Mouse (Mus musculus): ENCODE measurements around the gene Prox2.
A peak's percentile ranks its signal among the peaks of the same experiment; 100 is the strongest.

The Prox2 gene

DNA sequence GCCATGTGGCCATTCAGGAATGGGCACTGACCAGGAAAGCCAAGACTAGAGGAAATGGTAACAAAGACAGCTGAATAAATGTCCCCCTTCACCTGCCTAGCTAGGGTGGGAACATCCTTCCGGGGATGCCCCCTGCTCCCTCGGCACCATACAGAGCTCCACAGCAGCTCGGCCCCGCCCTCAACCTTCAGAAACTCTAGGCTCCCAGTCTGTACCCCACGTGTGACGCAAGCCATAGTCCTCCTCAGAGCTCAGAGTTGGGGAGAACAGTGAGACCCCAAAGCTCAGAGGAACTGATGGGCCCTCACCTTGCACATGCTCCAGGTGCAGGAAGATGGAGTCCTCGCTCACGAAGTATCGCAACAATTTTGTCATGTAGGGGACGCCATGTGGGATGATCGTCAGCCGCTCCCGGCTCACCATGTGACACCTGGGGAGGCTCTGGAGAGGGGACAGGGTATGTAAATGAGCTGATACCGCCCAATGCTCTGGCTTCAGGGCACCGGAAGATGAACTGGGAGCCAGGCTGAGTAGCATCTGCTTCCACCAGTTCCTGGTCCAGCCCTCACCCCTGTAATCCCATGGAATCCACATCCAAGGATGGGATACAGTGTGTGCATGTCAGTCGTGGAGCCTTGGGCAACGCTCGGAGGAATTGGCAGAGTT lies 29.6 kb upstream of the Prox2 start:
- Histone ChIP-seq H3K36me3 (ENCODE audit: insufficient read depth, low read length) (peaks cover 31% of the 10 kb centered on the region), H3K9me3 (ENCODE audit: low read length) (no peaks in the 10 kb centered on the region), H3K4me1 (replicated peaks; ENCODE audit: low read depth, low read length) (peaks cover 71% of the 10 kb centered on the region), H3K27me3 (ENCODE audit: insufficient read depth, low read length) (peaks cover 21% of the 10 kb centered on the region), H3K4me3 (replicated peaks; ENCODE audit: low read length) (peak overlapping the region; percentile 69)
- TF ChIP-seq POU5F1 (IDR thresholded peaks at IDR 0.05; ENCODE audit: borderline replicate concordance, low read length): no peak
- no peak for TF ChIP-seq NANOG (IDR thresholded peaks at IDR 0.05; ENCODE audit: borderline replicate concordance, low read length)
- no peak for TF ChIP-seq CTCF (conservative IDR thresholded peaks at IDR 0.05; ENCODE audit: low read length)

DNA sequence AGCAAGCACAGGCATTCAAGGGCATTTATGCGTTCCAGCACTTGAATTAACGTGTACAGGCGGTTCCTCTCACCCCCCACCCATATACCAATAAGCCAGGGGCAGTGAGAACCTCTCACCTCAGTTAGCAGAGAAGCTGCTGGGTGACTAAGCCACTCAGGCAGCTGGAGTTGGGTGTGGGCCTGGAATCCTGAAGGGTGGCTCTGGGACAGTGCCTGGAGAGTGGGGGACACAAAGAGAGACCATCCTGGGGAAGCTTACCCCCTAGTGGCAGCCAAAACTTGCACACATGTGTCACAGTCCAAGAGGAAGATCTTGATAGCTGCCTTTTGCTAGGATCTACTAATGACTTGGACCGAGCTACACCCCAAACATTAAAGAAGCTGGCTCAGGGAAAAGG lies 26.1 kb upstream of the Prox2 start:
- TF ChIP-seq CTCF (conservative IDR thresholded peaks at IDR 0.05; ENCODE audit: low read length) (no peak), POU5F1 (IDR thresholded peaks at IDR 0.05; ENCODE audit: borderline replicate concordance, low read length) (no peak), NANOG (IDR thresholded peaks at IDR 0.05; ENCODE audit: borderline replicate concordance, low read length) (no peak)
- Histone ChIP-seq H3K27me3 (ENCODE audit: insufficient read depth, low read length) (peaks cover 21% of the 10 kb centered on the region), H3K4me1 (replicated peaks; ENCODE audit: low read depth, low read length) (peaks cover 52% of the 10 kb centered on the region), H3K36me3 (ENCODE audit: insufficient read depth, low read length) (peaks cover 64% of the 10 kb centered on the region), H3K9me3 (ENCODE audit: low read length) (no peaks in the 10 kb centered on the region), H3K4me3 (replicated peaks; ENCODE audit: low read length) (no peak overlapping the region)

- no peak for TF ChIP-seq CTCF (conservative IDR thresholded peaks at IDR 0.05; ENCODE audit: low read length)
- no peak for TF ChIP-seq POU5F1 (IDR thresholded peaks at IDR 0.05; ENCODE audit: borderline replicate concordance, low read length)
- no peak overlapping the region for H3K4me3 ChIP-seq (replicated peaks; ENCODE audit: low read length)
- peaks cover 44% of the 10 kb centered on the region for H3K4me1 ChIP-seq (replicated peaks; ENCODE audit: low read depth, low read length)
- H3K9me3 ChIP-seq (ENCODE audit: low read length): peaks cover 7% of the 10 kb centered on the region; the same call in 1 of the 2 replicates
- peaks cover 18% of the 10 kb centered on the region for H3K27me3 ChIP-seq (ENCODE audit: insufficient read depth, low read length)
- H3K36me3 ChIP-seq (ENCODE audit: insufficient read depth, low read length): peaks cover 72% of the 10 kb centered on the region
These were observed 25.2 kb upstream of the Prox2 start for GRCm38 (mm10) chr12:85135513-85136470.

GRCm38 (mm10) chr12:85134043-85134794 lies 23.7 kb upstream of the Prox2 start:
- no peak overlapping the region for H3K4me3 ChIP-seq (replicated peaks; ENCODE audit: low read length)
- peaks cover 7% of the 10 kb centered on the region for H3K27me3 ChIP-seq (ENCODE audit: insufficient read depth, low read length)
- TF ChIP-seq CTCF (conservative IDR thresholded peaks at IDR 0.05; ENCODE audit: low read length) (no peak), NANOG (IDR thresholded peaks at IDR 0.05; ENCODE audit: borderline replicate concordance, low read length) (no peak), POU5F1 (IDR thresholded peaks at IDR 0.05; ENCODE audit: borderline replicate concordance, low read length) (no peak)
- peaks cover 12% of the 10 kb centered on the region; the same call in 1 of the 2 replicates for H3K9me3 ChIP-seq (ENCODE audit: low read length)
- H3K36me3 ChIP-seq (ENCODE audit: insufficient read depth, low read length): peaks cover 88% of the 10 kb centered on the region
- H3K4me1 ChIP-seq (replicated peaks; ENCODE audit: low read depth, low read length): peaks cover 28% of the 10 kb centered on the region

GRCm38 (mm10) chr12:85131361-85131760 lies 20.8 kb upstream of the Prox2 start:
- Histone ChIP-seq H3K9me3 (ENCODE audit: low read length) (peaks cover 12% of the 10 kb centered on the region; the same call in 1 of the 2 replicates), H3K4me3 (replicated peaks; ENCODE audit: low read length) (no peak overlapping the region), H3K36me3 (ENCODE audit: insufficient read depth, low read length) (peaks cover 95% of the 10 kb centered on the region), H3K4me1 (replicated peaks; ENCODE audit: low read depth, low read length) (peaks cover 14% of the 10 kb centered on the region), H3K27me3 (ENCODE audit: insufficient read depth, low read length) (no peaks in the 10 kb centered on the region)
- no peak for TF ChIP-seq CTCF (conservative IDR thresholded peaks at IDR 0.05; ENCODE audit: low read length)
- TF ChIP-seq POU5F1 (IDR thresholded peaks at IDR 0.05; ENCODE audit: borderline replicate concordance, low read length): no peak
- no peak for TF ChIP-seq NANOG (IDR thresholded peaks at IDR 0.05; ENCODE audit: borderline replicate concordance, low read length)

DNA sequence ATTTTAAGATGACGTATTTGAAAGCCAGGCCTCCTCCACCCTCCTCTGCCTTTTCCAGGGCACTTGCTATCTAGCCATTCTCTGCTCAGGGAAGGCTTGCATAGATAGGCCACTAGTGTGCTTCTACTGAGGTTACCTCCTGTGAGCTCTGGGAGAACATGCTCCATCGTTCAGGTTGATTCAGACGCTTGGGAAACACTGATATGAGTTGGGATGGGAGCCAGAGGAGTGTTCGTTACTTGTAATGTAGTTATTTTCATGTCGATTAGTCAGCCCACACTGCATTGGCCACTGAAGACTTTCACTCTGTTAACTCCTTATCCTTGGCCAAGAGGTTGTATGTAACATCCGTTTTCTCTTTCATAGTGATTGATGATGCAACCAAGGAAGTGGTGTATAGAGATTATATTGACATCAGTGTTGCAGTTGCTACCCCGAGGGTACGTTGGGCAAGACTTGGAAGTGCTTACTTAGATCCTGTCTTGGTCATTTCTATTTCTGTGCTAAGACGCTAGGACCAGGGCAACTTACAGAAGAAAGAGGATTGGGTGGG lies 18.9 kb upstream of the Prox2 start:
- Histone ChIP-seq H3K4me1 (replicated peaks; ENCODE audit: low read depth, low read length) (0 out of 2 replicates have a peak, but pooled peaks cover 8% of the 10 kb centered on the region), H3K9me3 (ENCODE audit: low read length) (peaks cover 12% of the 10 kb centered on the region; the same call in 1 of the 2 replicates), H3K36me3 (ENCODE audit: insufficient read depth, low read length) (peaks cover 94% of the 10 kb centered on the region), H3K4me3 (replicated peaks; ENCODE audit: low read length) (no peak overlapping the region), H3K27me3 (ENCODE audit: insufficient read depth, low read length) (no peaks in the 10 kb centered on the region)
- TF ChIP-seq POU5F1 (IDR thresholded peaks at IDR 0.05; ENCODE audit: borderline replicate concordance, low read length) (no peak), NANOG (IDR thresholded peaks at IDR 0.05; ENCODE audit: borderline replicate concordance, low read length) (no peak), CTCF (conservative IDR thresholded peaks at IDR 0.05; ENCODE audit: low read length) (no peak)

GRCm38 (mm10) chr12:85126986-85127603 lies 16.5 kb upstream of the Prox2 start:
- Histone ChIP-seq H3K4me3 (replicated peaks; ENCODE audit: low read length) (no peak overlapping the region), H3K4me1 (replicated peaks; ENCODE audit: low read depth, low read length) (0 out of 2 replicates have a peak, but pooled peaks cover 5% of the 10 kb centered on the region), H3K27me3 (ENCODE audit: insufficient read depth, low read length) (no peaks in the 10 kb centered on the region), H3K9me3 (ENCODE audit: low read length) (peaks cover 12% of the 10 kb centered on the region; the same call in 1 of the 2 replicates), H3K36me3 (ENCODE audit: insufficient read depth, low read length) (peaks cover 94% of the 10 kb centered on the region)
- TF ChIP-seq NANOG (IDR thresholded peaks at IDR 0.05; ENCODE audit: borderline replicate concordance, low read length) (no peak), CTCF (conservative IDR thresholded peaks at IDR 0.05; ENCODE audit: low read length) (no peak), POU5F1 (IDR thresholded peaks at IDR 0.05; ENCODE audit: borderline replicate concordance, low read length) (no peak)
